Mouse (Mus musculus) lung, postnatal 0 days (tissue): ENCODE data around the gene Ctu1. TPM values are rescaled to one million over a fixed set of nuclear protein-coding genes. Genes with fewer than 3 reads are reported as not detected.
"Not testable (repeated sequence)": the region's sequence is repeated elsewhere in the genome, so short reads cannot be mapped to it uniquely, and the experiment has no call there.

Experiments
- ATAC-seq: fragments of 200-750 bp; cut with Nextera tagmentation; 2 replicates; pipeline ENCODE4 v1.8.0; 2017; ENCODE audit warnings: moderate library complexity
- DNase-seq: peaks from one replicate; pipeline ENCODE4 v3.0.0-alpha.2; 2016; ENCODE audit warnings: low spot score
- H3K27ac ChIP-seq: fragments of 300-500 bp; sonication (generic); 2 replicates; pipeline ENCODE4 v1.5.1; 2014; ENCODE audit warnings: antibody characterized with exemption, mild to moderate bottlenecking, low read length, mixed read lengths
- H3K27me3 ChIP-seq: fragments of 300-500 bp; sonication (generic); replicated peaks from 2 replicates; pipeline ENCODE4 v1.6.1; 2014; ENCODE audit warnings: low read length, mixed read lengths; ENCODE audit not compliant: insufficient read depth
- H3K36me3 ChIP-seq: fragments of 300-500 bp; sonication (generic); 2 replicates; pipeline ENCODE4 v1.6.1; 2014; ENCODE audit warnings: low read length, mixed read lengths; ENCODE audit not compliant: insufficient read depth
- H3K4me1 ChIP-seq: fragments of 300-500 bp; sonication (generic); 2 replicates; pipeline ENCODE4 v1.6.1; 2014; ENCODE audit warnings: antibody characterized with exemption, low read depth, low read length, mixed read lengths; ENCODE audit not compliant: insufficient read depth
- H3K4me2 ChIP-seq: fragments of 300-500 bp; sonication (generic); replicated peaks from 2 replicates; pipeline ENCODE4 v1.6.1; 2014; ENCODE audit warnings: low read depth, mild to moderate bottlenecking, low read length, moderate library complexity, mixed read lengths
- H3K4me3 ChIP-seq: fragments of 300-500 bp; sonication (generic); 2 replicates; pipeline ENCODE4 v1.5.1; 2014; ENCODE audit warnings: low read depth, low read length
- H3K9ac ChIP-seq: fragments of 300-500 bp; sonication (generic); replicated peaks from 2 replicates; pipeline ENCODE4 v1.6.1; 2014; ENCODE audit warnings: low read depth, mild to moderate bottlenecking
- H3K9me3 ChIP-seq: fragments of 300-500 bp; sonication (generic); 2 replicates; pipeline ENCODE4 v1.6.1; 2016; ENCODE audit warnings: low read length, mixed read lengths
- CTCF ChIP-seq: IDR thresholded peaks from 2 replicates; pipeline ENCODE4 v1.5.1; 2016; ENCODE audit warnings: antibody characterized with exemption, mild to moderate bottlenecking
- EP300 ChIP-seq: IDR thresholded peaks from 2 replicates; pipeline ENCODE4 v1.6.1; 2016; ENCODE audit warnings: antibody characterized with exemption, mild to moderate bottlenecking, control low read depth
- WGBS: fragments of 180-500 bp; shearing (Covaris S2); extraction: QIAGEN DNeasy Blood & Tissue Kit; methylation state at CpG from one replicate; pipeline ENCODE4 v1.1.7; 2014; 5-methylcytosine and 5-hydroxymethylcytosine counted together
- polyA plus RNA-seq: library from polyadenylated mRNA; unstranded; fragments of >200 nt; fragmentation: Nextera tagmentation; extraction: Ambion mirVana; gene quantifications from 2 replicates; pipeline ENCODE4 v1.2.1, GENCODE M21; 2015

Gene Ctu1
- polyA plus RNA-seq, 1 experiment from 2014 or later, result 9.0 TPM

DNA sequence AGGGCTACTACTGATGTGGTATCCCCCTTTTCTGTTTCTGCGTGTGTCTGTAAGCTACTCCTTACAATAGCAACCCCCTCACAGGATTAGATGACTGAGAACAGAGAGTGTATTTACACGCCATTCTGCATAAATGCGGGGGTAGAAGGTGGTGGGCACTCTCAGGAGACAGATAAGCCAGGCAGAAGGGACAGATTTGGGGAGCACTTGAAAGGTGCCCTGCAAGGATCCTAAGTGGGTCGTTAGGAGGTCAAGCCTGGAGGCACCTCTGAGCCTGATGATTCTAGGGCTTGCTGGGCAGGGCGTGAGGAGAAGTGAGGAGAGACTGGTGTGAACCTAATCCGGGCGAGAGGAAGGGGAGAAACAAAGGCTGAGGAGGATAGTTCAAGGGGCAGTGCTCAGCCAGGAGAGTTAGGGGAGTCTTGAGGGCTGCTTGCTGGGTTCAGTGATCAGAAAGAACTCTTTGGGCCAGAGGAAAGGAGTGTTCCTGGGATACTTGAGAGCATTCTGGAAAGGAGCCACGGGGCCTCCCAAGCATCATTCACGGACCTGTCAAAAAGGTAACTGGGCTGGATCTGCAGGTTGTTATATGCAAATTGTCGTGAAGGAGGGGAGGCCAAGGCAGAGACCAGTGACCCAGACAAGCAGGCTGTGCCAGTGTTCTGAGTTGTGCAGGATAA lies 905 bp downstream of the Ctu1 start:
- WGBS, result 8% methylated on average over 10 of the region's 10 CpGs
- H3K9ac ChIP-seq, result peak overlapping the region; percentile 64
- peak overlapping the region; percentile 71; the same call in 1 of the 2 replicates for H3K27ac ChIP-seq

DNA sequence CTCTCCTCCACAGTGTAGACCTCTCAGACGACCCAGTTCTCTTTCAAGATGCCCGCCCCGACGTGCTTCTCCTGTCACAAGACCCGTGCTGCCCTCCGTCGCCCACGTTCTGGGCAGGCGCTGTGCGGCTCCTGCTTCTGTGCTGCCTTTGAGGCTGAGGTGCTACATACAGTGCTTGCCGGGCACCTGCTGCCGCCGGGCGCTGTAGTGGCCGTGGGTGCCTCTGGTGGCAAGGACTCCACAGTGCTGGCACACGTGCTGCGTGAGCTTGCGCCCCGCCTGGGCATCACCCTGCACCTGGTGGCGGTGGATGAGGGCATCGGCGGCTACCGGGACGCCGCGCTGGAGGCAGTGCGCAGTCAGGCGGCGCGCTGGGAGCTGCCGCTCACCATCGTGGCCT lies 3.3 kb downstream of the Ctu1 start:
- no peak overlapping the region for H3K9ac ChIP-seq

More for the DNA sequence above, 905 bp downstream of the Ctu1 start:
- H3K9me3 ChIP-seq, result no peaks in the 10 kb centered on the region
- peak overlapping the region; percentile 65 for H3K4me3 ChIP-seq
- ATAC-seq, result no peak
- DNase-seq, result peak; percentile 69
- peaks cover 23% of the 10 kb centered on the region; the same call in 1 of the 2 replicates for H3K36me3 ChIP-seq
- H3K4me2 ChIP-seq, result peak overlapping the region; percentile 72
- no peaks in the 10 kb centered on the region for H3K27me3 ChIP-seq
- peaks cover 7% of the 10 kb centered on the region; the same call in 1 of the 2 replicates for H3K4me1 ChIP-seq
- TF ChIP-seq CTCF, result no peak
- no peak for TF ChIP-seq EP300

DNA sequence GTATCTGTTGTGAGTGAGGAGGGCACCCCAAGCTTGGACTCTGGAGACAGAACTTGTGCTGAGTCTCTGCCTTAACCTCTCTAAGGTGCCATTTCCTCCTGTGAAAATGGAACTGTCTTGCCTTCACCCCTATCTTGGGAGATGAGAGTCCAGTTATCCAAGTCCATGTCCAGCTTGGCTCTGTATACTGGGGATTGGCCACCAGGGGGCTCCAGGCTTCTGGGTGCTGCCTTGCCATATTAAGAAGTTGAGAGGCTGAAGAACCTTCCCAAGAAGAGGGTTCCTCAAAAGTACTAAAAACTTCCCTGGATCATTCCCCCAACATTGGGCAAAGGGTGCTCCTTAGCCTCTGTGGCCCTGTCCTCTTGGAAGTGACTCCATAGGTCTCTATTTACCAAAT lies 6.7 kb downstream of the Ctu1 start:
- ATAC-seq (no peak), DNase-seq (peak; percentile 56)
- no peak overlapping the region for H3K9ac ChIP-seq
- no peak overlapping the region for H3K27ac ChIP-seq
- H3K4me2 ChIP-seq, result no peak overlapping the region
- H3K9me3 ChIP-seq, result no peaks in the 10 kb centered on the region
- H3K4me1 ChIP-seq, result no peaks in the 10 kb centered on the region
- no peaks in the 10 kb centered on the region for H3K27me3 ChIP-seq
- H3K36me3 ChIP-seq, result peaks cover 23% of the 10 kb centered on the region; the same call in 1 of the 2 replicates
- H3K4me3 ChIP-seq, result no peak overlapping the region
- TF ChIP-seq EP300 (no peak), CTCF (peak; percentile 75)

More for the DNA sequence above, 3.3 kb downstream of the Ctu1 start:
- ATAC-seq (no peak), DNase-seq (no peak)
- no peak for TF ChIP-seq EP300
- no peak for TF ChIP-seq CTCF
- H3K36me3 ChIP-seq, result peaks cover 23% of the 10 kb centered on the region; the same call in 1 of the 2 replicates
- H3K4me1 ChIP-seq, result peaks cover 7% of the 10 kb centered on the region; the same call in 1 of the 2 replicates
- no peak overlapping the region for H3K4me2 ChIP-seq
- H3K27ac ChIP-seq, result no peak overlapping the region
- H3K9me3 ChIP-seq, result no peaks in the 10 kb centered on the region
- WGBS, result 92% methylated on average over 32 of the region's 32 CpGs
- no peak overlapping the region for H3K4me3 ChIP-seq
- H3K27me3 ChIP-seq, result no peaks in the 10 kb centered on the region

DNA sequence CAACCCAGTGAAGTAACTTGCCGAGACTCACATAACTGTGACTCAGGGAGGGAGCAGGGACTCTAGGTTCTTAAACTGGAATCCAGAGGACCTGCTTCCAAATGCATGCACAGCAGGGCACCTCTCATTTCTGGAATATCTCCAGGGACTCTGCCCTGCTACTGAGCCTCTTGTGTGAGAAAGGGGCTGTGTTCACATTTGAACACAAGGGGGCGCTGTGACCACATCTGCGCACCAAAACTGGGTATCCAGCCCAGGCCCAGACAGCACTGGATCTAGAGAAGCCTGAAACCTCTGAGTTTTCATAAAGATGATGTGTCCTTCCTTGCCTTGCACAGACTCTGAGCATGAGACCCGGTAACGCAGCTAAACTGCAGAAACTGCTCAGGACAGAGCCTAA lies 9.1 kb downstream of the Ctu1 start:
- H3K27ac ChIP-seq, result no peak overlapping the region
- H3K27me3 ChIP-seq, result no peaks in the 10 kb centered on the region
- 20% methylated on average over 5 of the region's 5 CpGs for WGBS
- peaks cover 7% of the 10 kb centered on the region; the same call in 1 of the 2 replicates for H3K4me1 ChIP-seq
- H3K4me3 ChIP-seq, result no peak overlapping the region
- peak; percentile 61 for DNase-seq
- H3K4me2 ChIP-seq, result no peak overlapping the region
- TF ChIP-seq CTCF, result peak; percentile 94
- TF ChIP-seq EP300, result no peak
- H3K36me3 ChIP-seq, result peaks cover 14% of the 10 kb centered on the region; the same call in 1 of the 2 replicates
- peak; percentile 34; the same call in 1 of the 2 replicates for ATAC-seq
- no peak overlapping the region for H3K9ac ChIP-seq
- H3K9me3 ChIP-seq, result no peaks in the 10 kb centered on the region

DNA sequence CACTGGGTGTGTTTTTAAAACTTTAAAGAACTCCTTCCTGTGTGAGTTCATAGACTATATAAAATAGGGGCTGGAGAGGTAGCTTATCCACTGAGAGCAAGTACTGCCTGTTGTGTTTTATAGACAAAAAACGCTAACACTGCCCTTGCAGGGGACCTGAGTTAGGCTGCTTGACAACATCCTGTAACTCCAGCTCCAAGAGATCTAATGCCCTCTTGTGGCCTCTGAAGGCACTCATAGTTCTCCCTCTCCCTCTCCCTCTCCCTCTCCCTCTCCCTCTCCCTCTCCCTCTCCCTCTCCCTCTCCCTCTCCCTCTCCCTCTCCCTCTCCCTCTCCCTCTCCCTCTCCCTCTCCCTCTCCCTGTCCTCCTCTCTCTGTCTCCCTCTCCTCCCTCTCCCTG lies 10.7 kb downstream of the Ctu1 start:
- not testable (repeated sequence) for H3K9me3 ChIP-seq, H3K4me3 ChIP-seq, H3K9ac ChIP-seq, H3K27me3 ChIP-seq, H3K4me2 ChIP-seq, H3K27ac ChIP-seq, H3K36me3 ChIP-seq, H3K4me1 ChIP-seq, ATAC-seq
- TF ChIP-seq CTCF, result peak; percentile 49
- peak; percentile 59 for DNase-seq
- 17% methylated on average over 1 of the region's 1 CpGs for WGBS

DNA sequence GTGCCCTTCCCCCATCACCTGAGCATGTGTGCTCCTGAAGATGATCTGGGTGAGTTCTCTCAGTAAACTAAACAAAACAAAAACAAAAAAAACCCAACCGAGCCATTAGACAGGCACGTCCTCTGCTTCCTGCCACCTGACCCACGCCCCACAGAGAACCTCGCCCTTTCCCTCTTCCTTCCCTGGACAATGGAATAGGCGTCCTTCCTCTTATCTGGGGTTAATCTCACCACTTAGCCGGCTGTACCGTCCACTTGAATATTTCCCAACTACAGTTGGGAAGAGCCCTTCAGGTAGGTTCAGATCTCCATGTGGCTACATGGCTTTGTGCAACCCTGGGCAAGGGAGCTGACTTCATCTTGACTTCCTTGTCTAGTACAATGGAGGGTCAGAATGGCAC lies 13.3 kb downstream of the Ctu1 start:
- DNase-seq (peak; percentile 76), ATAC-seq (peak; percentile 85)
- Histone ChIP-seq H3K36me3 (no peaks in the 10 kb centered on the region), H3K9ac (no peak overlapping the region), H3K4me2 (no peak overlapping the region), H3K4me3 (no peak overlapping the region), H3K9me3 (no peaks in the 10 kb centered on the region), H3K27ac (peak overlapping the region; percentile 51), H3K27me3 (no peaks in the 10 kb centered on the region), H3K4me1 (peaks cover 7% of the 10 kb centered on the region; the same call in 1 of the 2 replicates)
- 29% methylated on average over 7 of the region's 7 CpGs for WGBS
- TF ChIP-seq CTCF (no peak), EP300 (peak; percentile 82)
